Mouse (Mus musculus) ES-E14 (cell line): ENCODE data around the gene Polr2c.

Experiments used
- HCFC1 ChIP-seq: IDR thresholded peaks from 2 replicates; pipeline ENCODE4 v1.6.1; 2012; ENCODE audit warnings: low read length, inconsistent platforms, borderline replicate concordance; ENCODE audit not compliant: insufficient read depth
- MAFK ChIP-seq: IDR thresholded peaks from 2 replicates; pipeline ENCODE4 v1.6.1; 2014; ENCODE audit warnings: mild to moderate bottlenecking, low read depth, low read length, inconsistent platforms; ENCODE audit not compliant: insufficient read depth
- ZC3H11A ChIP-seq: IDR thresholded peaks from 2 replicates; pipeline ENCODE4 v1.6.1; 2012; ENCODE audit warnings: low read depth, mild to moderate bottlenecking, inconsistent platforms, low read length, borderline replicate concordance
- ZNF384 ChIP-seq: IDR thresholded peaks from 2 replicates; pipeline ENCODE4 v1.6.1; 2012; ENCODE audit warnings: low read depth, low read length, inconsistent platforms

DNA sequence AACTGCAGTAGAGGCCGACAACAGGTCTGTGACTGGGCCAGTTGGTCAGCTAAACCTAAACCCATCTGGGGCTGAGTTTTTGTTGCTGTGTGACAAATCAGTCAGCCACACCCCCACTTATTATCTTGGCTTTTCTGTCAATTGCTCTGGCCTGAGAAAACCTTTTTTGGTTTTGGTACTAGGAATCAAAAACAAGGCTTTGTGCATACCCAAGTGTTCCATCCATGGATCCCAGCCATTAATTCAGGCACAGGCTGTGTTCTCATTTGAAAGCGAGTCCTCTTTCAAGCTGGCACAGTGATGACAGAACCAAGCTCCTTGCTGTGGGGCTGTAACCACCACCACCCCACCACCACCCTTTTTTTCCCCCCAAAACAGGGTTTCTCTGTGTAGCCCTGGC is 35.9 kb upstream of the Polr2c start:
- no peak for TF ChIP-seq MAFK
- TF ChIP-seq ZNF384, result no peak
- no peak for TF ChIP-seq ZC3H11A
- TF ChIP-seq HCFC1, result no peak
